Mouse (Mus musculus) ES-Bruce4 (cell line): ENCODE data around the gene Cdk8.

ENCODE experiments used
- CTCF ChIP-seq: IDR thresholded peaks from one replicate; pipeline ENCODE4 v1.8.1; 2011; ENCODE audit warnings: low read depth, low read length
- POLR2A ChIP-seq: IDR thresholded peaks from one replicate; pipeline ENCODE4 v1.8.1; 2011; ENCODE audit warnings: low read length; ENCODE audit not compliant: insufficient read depth

- TF ChIP-seq POLR2A, result no peak
- no peak for TF ChIP-seq CTCF
These were observed 116.1 kb downstream of the Cdk8 start for GRCm38 (mm10) chr5:146347081-146347480.
